Mouse (Mus musculus): ENCODE measurements around the gene Tgif2. TPM values are rescaled to one million over a fixed set of nuclear protein-coding genes. Genes with fewer than 3 reads are reported as not detected.
A peak's percentile ranks its signal among the peaks of the same experiment; 100 is the strongest.
"Not testable (repeated sequence)": the region's sequence is repeated elsewhere in the genome, so short reads cannot be mapped to it uniquely, and the experiment has no call there.

Tgif2 gene
- total RNA-seq (2021) = 1 to 10 TPM; 1.8 to 2.4 TPM
- long read RNA-seq, experiment 1, partial matches to known transcripts = 1 of 2 reads
- long read RNA-seq, experiment 1, other reads (novel, unspliced or antisense) = 1 of 2 reads
- long read RNA-seq, experiment 2, partial matches to known transcripts = 0 of 4 reads
- long read RNA-seq, experiment 2, other reads (novel, unspliced or antisense) = 1 of 4 reads

DNA sequence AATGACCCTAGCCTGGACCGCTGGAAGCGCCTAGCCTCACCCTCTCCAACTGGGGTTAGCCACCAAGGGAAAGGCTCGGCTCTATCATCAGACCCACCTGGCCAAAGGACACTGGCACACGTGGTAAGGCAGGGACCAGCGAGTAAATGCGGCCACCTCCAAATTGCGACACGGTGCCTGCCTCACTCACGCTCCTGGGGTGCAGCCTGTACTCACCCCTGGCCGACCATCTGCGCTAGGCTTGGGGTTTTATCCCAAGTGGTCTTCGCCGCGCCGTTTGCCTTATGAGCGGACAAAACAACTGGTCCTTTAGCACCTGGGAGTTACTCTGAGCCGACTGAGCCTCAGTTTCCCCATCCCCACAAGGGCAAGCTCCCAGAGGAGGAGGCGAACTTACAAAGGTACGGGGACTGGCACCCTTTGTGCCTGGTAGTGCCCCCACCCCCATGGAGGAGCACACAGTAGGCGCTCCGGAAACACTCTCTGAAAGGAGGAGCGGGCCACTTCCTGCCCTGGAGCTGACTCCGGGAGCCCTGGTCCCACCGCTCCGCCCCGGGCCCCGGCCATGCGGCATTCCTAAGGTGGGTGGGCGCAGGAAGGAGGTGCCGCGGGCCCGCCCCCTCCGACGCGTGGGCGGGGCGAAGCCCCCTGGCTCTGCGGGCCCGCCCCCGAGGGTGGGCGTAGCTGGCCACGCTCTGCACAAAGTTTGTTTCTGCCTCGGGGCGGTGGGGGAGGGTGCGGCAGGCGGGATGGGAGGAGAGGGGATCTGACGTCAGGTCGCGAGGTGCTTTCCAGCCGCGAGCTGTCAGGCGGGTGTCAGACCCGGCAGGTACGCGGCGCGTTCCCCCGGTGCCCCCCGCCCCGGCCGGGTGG is at the start of gene Tgif2:
Gene Tgif2 (plus strand): TSS at position 689 of the 873 bp plus-strand sequence.
- intact Hi-C loops (cut with DNase I) = loop anchor here (2.0 kb wide), 1 partner anchor 21 kb away; no protein-coding TSS in a partner anchor
- peak; percentile 74 to 77 for DNase-seq

DNA sequence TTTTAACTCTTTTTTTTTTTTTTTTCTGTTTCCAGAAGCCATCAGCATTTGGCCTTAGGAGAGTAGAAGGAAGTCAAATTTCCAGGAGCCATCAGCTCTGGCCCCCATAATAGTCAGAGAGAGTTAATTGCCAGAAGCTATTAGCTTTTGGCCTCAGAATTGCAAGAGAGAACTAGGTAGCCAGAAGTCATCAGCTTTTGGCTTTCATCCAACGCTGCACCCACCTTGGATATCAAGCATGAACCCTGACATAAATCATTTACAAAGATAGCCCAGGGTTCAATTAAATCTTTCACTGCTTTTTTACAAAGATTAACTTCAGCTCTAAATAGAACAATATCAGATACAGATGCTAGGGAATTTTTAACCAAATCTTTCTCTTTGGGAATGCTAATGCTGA is 41.3 kb upstream of the Tgif2 start:
- no peak for DNase-seq
- intact Hi-C loops (cut with DNase I) = no loop called here

DNA sequence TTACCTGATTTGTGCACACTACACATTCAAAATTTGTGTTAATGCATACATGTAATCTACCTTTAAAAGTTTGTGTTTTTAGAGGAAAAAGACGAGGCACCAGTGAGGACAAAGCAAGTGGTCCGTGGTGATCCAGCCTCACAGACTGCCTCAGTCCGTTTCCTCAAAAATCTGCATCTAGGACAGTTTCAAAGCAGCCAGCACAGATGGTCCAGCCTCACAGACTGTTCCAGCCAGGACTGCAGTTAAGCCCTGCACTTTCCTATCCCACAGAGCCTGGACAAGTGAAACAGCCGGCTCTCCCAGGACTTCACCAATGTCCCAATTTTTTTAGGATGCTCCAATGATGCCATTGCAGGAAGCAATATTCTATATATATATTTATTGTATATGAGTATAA is 38.8 kb upstream of the Tgif2 start:
- no peak for DNase-seq
- intact Hi-C loops (cut with DNase I) = no loop called here

DNA sequence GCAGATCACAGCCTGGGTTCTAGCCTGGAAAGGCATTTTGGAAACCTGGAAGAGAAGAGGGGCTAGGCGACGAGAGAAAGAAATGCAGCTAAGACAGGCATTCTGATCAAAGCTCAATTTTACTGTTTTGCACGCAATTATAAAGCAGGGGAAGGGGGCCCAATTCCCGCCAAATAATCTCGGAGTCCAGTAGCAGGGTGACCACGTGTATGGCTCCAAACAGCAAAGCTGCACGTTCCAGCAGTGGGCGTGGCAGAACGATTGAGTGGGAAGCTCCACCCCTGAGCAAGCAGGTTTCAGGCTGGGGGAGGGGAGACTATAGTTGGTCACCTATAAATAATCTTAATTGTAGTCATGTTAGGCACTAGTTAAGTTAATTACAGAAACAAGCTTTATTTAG is 37.7 kb upstream of the Tgif2 start:
- intact Hi-C loops (cut with DNase I); DNase-seq: not testable (repeated sequence)

DNA sequence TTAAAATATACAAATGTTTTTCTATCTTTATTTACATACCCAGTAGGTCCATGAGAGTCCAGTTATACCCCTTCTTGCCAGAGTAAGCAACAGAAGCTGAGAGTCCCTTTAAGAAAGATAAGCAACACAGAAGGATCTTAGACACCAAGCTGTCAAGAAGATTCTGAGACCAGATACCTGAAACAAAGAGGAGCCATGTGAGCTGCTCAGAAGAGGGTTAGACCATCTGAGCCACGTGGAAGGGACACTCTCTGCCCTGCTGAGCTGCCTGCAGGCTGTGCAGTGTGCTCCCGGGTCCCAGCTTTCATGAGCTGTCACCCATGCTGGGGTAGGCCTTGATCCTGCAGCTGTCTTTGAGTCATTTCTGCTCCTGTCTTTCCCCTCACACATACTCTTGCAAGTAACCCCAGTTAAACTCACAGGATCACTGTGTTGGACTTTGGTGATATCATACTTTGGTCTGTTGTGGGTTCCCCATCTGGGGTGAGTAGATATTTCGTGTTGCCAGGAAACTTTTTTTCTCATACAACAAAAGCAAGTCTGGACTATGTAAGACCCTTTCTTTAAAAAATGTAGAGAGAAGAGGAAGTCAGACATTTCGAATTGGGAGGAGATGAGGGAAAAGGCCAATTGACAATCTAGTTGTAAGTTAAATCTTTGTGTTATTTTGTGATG is 36.0 kb upstream of the Tgif2 start:
- intact Hi-C loops (cut with DNase I) = no loop called here
- DNase-seq = no peak

DNA sequence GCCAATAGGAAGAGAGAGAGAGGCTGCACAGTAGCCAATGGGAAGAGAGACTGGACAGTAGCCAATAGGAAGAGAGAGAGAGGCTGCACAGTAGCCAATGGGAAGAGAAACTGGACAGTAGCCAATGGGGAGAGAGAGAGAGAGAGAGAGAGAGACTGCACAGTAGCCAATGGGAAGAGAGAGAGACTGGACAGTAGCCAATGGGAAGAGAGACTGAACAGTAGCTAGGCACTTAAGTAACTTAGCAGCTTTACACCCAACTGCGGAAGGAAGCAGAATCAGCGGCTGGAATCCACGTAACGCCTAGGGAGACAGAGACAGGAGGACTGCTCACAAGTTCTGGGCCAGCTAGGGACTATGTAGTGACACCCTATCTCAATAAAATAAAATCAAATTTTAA is 35.2 kb upstream of the Tgif2 start:
- DNase-seq = no peak
- intact Hi-C loops (cut with DNase I) = no loop called here

DNA sequence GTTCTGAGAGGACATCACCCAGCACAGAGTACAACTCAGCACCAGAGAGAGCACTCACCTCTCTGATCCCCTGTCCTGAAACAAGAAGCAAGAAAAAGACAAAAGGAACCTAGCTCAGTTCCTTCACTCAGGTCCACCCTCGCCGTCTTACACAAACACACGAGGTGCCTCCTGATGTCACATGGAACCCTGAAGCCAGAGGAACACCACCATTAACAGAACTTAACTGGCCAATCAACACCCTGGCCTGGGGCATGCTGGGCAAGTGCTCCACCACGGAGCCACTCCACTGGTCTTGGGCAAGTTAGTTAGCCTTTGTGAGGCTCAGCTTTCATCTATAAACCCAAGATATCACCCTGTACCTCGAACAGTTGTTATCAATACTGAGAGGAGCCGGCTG is 32.9 kb upstream of the Tgif2 start:
- intact Hi-C loops (cut with DNase I) = loop anchor here (5.0 kb wide), 2 partner anchors 190 to 290 kb away; no protein-coding TSS in a partner anchor
- no peak for DNase-seq

DNA sequence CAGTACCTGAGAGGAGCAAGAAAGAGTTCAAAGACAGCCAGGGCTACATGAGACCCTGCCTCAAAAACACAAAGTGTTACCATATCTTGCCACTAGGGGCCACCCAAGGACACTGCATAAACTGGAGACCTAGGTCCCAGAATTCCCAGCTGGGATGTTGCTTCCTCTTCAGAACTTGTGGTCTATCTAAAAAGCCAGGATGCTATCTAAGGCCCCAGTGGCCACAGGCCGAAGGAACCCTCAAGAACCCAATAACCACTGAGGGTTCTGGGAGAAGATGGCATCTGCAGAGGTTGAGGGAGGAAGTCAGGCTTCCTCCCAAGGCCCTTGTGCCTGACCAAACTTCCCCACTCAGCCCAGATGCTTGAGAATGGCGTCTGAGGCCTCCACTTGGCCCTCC is 30.2 kb upstream of the Tgif2 start:
- intact Hi-C loops (cut with DNase I) = loop anchor here (1.0 to 5.0 kb wide), 3 partner anchors 47 to 288 kb away; no protein-coding TSS in a partner anchor
- DNase-seq = peak; percentile 64 to 79

DNA sequence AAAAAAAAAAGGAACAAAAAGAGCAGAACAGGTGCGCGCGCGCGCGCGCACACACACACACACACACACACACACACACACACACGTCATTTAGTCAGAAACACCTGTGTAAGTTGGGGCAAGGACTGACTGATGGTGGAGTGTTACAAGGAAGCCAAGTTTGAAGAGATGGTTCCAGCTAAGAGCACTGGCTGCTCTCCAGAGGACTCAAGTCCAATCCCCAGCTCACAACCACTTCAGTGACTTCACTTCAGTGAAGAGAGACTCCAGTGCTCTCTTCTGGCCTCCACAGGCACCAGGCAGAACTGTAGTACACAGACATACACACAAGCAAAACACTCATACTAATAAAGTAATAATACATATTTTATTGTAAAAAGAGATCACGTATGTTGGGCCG is 29.1 kb upstream of the Tgif2 start:
- DNase-seq = no peak
- intact Hi-C loops (cut with DNase I) = no loop called here

DNA sequence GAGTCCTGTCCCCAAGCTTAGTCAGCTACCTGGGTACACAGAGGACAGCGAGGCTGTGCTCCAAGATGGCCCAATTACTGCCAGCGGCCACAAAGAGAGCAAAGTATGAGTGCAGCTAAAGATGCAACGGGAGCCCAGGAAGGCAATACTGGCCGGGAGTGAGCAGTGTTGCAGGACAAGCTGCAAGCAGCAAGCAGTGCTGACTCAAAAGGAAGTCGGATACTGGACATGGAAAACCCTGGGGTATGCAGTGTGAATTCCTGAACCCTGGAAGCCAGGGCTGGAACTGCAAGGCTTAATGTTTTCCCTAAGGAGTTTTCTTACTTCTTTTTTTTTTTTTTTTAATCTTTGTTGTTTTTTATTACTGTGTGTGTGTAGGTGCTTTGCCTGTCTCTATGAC is 28.3 kb upstream of the Tgif2 start:
- no peak for DNase-seq
- intact Hi-C loops (cut with DNase I) = no loop called here

DNA sequence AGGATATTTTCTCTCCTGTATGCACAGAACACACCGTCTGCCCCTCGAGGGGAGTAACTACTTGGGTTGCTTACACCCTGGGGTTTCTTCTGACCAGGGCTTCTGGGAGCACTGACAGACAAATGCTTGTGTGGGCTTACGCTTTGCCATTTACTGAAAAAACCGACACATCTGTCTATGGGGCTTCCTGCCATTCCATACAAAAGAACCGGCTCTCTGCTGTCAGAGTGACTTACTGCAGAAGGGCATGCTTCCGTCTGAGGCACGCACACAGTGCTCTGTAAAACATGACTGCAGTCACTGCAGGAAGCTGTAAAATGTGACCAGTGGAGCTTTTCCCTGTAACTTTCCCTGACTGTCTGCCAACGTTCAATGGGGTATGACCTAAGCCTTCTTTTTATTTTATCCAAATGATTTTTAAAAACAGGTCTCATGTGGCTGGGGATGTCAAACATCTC is 25.4 kb upstream of the Tgif2 start:
- peak in 1 of 2 experiments; percentile 10 for DNase-seq
- intact Hi-C loops (cut with DNase I) = no loop called here

DNA sequence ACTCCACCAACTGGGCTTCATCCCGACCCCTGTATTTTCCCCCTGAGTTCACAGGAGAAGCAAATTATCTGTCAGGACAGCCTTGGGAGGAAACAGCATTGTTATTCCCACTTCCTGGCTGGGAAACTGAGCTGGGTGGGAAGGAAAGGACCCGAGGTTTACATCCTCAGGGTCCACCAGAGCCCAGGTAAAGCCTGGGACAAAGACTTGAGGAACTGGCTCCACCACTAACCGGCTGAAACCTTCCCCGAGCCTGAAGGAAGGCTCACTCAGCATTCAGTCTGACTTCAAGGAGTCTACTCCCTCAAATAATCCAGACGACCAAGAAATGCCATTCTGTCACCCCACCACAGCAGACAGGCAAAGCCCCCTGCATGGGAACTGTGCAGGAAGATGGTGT is 24.9 kb upstream of the Tgif2 start:
- intact Hi-C loops (cut with DNase I) = no loop called here
- no peak for DNase-seq

DNA sequence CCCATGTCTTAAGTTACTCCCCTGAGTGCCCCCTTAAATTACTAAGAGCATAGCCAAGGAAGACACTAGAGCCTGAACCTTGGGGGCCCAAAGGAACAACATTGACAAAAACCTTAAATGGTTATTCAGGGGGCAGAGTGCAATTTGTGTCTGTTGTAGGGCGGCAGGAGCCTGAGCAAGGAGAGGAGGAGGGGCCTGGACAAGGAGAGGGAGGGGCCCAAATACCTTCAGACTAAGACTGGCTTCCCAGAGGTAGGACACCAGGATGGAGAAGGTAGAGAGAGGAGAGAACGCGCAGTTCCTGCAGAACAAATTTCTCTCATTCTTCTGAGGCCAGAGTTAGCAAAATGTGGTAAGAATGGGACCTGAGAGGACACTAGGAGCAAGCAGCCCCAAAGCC is 24.4 kb upstream of the Tgif2 start:
- DNase-seq = no peak
- intact Hi-C loops (cut with DNase I) = no loop called here

DNA sequence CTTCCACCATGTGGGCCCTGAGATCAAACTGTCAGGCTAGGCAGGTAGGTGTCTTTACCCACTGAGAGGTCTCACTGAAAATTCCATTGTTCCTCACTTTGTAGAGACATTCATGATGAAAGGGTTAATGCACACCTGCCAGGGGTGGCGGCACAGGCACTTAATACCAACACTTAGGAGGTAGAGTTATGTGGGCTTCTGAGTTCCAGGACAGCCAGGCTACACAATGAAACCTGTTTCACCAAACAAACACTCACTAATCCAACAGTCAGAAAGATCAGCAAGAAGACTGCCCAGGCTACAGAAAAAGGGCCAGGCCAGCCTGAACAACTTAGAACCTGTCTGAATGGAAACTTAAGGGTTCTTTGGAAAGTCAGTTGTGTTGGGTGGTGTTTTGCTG is 23.7 kb upstream of the Tgif2 start:
- DNase-seq = no peak
- intact Hi-C loops (cut with DNase I) = no loop called here

DNA sequence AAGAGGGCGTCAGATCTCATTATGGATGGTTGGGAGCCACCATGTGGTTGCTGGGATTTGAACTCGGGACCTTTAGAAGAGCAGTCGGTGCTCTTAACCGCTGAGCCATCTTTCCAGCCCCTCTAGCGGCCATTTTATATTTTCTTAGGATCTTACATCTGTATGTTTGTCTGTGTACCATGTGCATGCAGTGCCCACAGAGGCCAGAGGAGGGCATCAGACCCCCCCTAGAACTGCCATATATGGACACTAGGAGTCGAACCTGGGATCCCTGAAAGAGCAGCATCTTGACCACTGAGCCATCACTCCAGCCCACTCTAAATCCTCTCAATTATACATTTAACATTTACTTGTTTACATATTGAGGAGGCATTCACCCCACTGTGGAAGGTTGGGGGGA is 14.7 kb upstream of the Tgif2 start:
- DNase-seq; intact Hi-C loops (cut with DNase I): not testable (repeated sequence)

DNA sequence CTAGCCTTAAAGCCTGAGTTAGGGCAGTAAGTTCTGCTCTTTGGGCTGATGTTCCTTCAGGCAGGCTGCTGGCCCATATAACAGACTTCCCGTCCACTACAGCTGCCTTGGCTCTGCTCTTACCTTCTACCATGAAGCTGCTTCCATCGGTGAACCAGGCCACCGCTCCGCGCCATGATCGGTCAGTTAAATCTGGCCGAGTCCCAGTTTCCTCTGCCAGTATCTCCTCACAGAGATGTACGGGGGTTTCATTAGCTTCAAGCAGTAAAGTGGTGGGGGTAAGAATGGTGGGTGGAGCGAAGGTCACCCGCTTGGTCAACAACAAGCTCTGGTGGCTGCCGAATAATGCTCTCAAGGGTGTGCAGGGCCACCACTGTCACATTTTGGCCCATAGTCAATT is 5.5 kb upstream of the Tgif2 start:
- no peak for DNase-seq
- intact Hi-C loops (cut with DNase I) = no loop called here

DNA sequence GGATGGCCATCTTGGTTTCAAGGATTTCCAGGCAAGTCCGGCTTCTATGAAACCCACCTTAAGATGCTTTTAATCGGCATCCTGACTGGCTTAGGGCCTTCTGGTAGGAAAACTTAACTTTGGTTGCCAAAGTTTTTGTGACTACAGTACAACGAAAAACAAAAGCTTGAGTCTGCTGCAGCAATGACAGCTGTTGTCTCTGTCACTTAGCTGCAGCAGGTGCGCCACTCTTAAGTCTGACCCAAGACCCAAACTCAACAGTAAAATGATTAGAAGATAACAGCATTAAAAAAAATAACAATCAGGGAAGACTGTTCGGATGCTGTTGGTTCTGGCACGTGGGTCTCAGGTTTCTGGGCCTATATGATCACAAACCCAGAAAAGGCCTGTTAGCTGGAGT is 968 bp upstream of the Tgif2 start:
- no peak for DNase-seq

DNA sequence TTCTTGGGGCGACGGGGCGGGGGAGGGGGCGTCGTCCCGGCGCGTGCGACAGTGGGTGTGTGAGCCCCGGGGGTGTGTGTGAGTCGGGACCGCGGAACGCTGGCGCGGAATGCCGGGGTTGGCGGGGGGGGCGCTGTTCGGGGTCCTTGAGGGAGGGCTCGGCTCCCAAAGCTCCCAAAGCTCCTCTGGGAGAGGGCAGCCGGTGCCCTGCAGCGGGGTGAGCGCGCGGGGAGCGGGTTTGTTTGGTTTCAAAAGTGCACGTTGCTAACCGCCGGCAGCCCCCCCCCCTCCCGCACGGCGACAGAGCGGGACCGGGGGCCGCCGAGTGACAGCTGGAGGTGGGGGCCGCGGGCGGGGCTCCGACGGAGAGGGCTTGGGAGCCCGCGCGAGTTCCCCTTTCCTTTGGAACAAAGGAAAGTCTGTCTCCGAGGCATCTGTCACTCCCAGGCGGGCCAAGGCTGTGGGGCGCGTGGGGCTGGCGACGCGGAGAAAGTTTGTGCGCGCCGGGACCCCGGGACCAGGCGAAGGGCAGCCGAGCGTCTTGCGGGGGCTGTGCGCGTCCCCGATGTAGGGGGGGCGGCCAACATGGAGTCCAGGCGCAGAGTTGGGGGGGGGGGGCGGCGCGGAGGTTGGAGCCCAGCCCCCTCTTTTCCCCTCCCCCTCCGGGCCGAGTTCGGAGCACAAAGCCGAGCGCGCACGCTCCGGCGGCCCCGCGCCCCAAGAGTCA is 657 bp downstream of the Tgif2 start:
- peak; percentile 47 to 53 for DNase-seq
- intact Hi-C loops (cut with DNase I) = loop anchor here (2.0 kb wide), 1 partner anchor 20 kb away; no protein-coding TSS in a partner anchor

More for the DNA sequence above, 968 bp upstream of the Tgif2 start:
- intact Hi-C loops (cut with DNase I) = no loop called here

DNA sequence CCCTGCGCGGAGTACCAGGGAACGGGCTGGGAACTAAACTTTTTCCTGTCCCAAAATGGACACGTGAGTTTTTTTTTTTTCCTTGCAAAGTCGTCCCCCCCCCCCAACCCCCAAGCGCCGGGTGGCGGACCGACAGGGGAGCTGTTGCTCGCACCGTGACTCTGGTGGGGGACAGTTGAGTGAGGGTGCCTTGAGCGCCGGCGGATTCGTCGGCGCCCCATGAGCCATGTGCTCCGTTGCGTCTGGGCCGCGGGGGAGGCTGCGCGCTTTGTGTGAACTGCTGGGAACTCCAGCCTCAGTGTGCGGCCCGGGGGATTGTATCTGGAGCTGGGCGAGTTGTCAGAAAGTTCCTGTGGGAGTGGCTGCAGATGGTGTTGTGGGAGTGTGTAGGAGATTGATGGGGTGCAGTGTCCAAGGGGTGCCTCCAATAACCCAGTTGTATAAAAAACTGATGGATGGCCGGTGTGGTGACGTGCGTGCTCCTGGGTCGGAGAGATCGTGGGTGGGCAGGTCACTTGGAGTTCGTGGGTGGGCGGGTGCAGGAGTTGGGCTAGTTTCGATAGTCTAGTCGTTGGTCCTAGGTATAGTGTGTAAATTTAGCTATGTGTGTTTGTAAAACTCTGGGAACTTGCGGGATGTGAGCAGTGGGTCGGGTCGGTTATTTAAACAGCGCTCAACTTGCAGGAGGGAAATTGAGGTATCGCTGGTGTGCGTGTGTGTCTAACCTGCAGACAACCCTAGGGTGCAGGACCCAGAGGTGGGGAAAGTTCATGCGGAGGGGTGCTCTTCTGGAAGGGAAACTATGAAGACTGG is 1.4 kb downstream of the Tgif2 start:
- intact Hi-C loops (cut with DNase I) = loop anchor here (2.0 kb wide), 1 partner anchor 20 kb away; no protein-coding TSS in a partner anchor
- DNase-seq = peak; percentile 61 to 67

All from heart, postnatal 14 days (tissue).